Mouse (Mus musculus) cerebellum, adult 2 months (tissue): Measurements from ENCODE around the gene Ube2q2.

Experiments used
- CTCF ChIP-seq: fragments of 200-500 bp; IDR thresholded peaks from 2 replicates; pipeline ENCODE4 v1.5.1; 2011; ENCODE audit warnings: low read depth, mild to moderate bottlenecking, control low read depth, low read length, moderate library complexity, borderline replicate concordance; ENCODE audit not compliant: insufficient read depth
- POLR2A ChIP-seq: fragments of 200-500 bp; IDR thresholded peaks from 2 replicates; pipeline ENCODE4 v1.6.1; 2011; ENCODE audit warnings: low read length, control low read depth, borderline replicate concordance; ENCODE audit not compliant: insufficient read depth

- TF ChIP-seq CTCF, result no peak
- TF ChIP-seq POLR2A, result no peak
Measured at GRCm38 (mm10) chr9:55151096-55151495, 2.4 kb downstream of the Ube2q2 start.
